Mouse (Mus musculus) heart, adult 2 months (tissue): Measurements from ENCODE around the gene Gmppb.

Source experiments
- CTCF ChIP-seq: fragments of 200-600 bp; IDR thresholded peaks from 2 replicates; pipeline ENCODE4 v1.8.1; 2022; ENCODE audit warnings: antibody characterized with exemption, mild to moderate bottlenecking, moderate library complexity
- EP300 ChIP-seq: fragments of 200-500 bp; IDR thresholded peaks from 2 replicates; pipeline ENCODE4 v1.6.1; 2011; ENCODE audit warnings: low read depth, low read length, control low read depth; ENCODE audit not compliant: insufficient read depth
- POLR2A ChIP-seq: fragments of 200-500 bp; IDR thresholded peaks from 2 replicates; pipeline ENCODE4 v1.6.1; 2011; ENCODE audit warnings: mild to moderate bottlenecking, low read depth, low read length, control low read depth; ENCODE audit not compliant: insufficient read depth

- TF ChIP-seq CTCF (no peak), POLR2A (no peak), EP300 (no peak)
Measured at GRCm38 (mm10) chr9:108058291-108058690, 9.2 kb downstream of the Gmppb start.
